Mouse (Mus musculus): ENCODE results near the gene Cdk17. TPM values are rescaled to one million over a fixed set of nuclear protein-coding genes. Genes with fewer than 3 reads are reported as not detected.

The Cdk17 gene
- total RNA-seq (2021), result 10 to 100 TPM; 37.5 to 38.0 TPM

DNA sequence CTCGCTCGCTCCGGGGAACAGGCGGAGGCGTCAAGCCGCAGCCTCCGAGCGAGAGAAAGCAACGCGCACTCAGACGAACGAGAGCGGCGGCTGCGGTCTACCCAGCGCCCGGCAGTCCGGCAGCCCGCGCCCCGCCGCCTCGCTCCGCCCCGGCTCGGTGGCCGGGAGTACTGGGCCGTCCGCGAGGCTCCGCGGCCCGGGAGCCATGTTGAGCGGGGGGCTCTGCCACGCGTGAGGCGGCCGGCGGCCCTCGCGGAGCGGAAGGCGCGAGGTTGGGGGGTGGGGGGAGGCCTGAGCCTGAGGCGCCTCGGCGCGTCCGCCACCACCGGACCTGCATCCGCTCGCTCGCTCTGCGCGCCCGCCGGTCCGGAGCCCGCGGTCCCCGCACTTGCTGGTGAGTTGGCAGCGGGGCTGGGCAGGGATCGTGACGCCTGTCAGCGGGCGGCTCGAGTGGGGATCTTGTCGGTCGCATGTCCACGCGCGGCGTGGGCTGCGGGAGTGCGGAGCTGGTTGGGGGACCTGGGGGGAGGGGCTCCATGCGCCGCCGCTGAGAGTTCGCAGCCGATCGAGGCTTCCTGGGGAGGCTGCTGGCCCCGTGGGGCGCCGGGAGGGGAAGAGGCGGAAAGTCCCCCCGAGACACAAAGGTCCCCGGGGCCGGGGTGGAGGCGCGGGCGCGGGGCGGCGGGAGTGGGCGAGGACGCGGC lies at the start of gene Cdk17:
Cdk17 (plus strand) TSS at position 69 of the 704 bp plus-strand sequence.
- DNase-seq, result peak; percentile 77

DNA sequence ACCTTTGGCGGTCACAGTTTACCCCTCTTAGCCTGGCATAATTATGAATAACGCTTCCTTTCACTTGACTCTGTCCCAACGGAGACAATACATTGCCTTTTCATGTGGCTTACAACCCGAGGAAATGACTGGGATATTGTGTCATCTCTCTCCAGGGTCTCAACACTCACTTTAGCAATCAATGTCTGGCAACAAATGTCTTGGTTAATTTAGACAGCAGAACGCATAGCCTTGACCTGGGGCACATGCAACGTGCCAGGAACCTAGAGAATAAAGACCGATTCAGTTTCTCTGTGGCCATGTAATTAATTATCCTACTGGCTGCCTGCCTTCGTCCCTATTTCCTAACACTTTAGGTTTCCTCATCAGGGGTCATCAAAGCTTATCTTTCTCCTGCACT lies 49.3 kb upstream of the Cdk17 start:
- no peak for DNase-seq

DNA sequence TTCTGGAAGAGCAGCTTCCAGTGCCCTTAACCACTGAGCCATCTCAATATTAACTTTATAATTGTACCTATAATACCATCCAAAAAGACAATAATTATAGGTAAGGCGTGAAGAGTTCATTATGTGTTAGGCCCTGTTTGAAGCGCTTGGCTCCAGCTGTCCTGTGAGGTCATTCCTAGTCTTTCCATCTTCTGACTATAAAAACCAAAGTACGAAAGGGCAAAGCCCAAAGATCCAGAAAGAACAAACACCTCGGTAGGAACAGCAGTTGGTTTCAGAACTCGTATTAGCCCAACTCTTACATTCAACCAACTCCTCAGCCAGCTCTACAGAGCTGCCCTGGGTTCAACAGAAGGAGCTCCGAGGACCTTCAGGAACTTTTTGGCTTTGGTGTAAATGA lies 48.7 kb upstream of the Cdk17 start:
- no peak for DNase-seq

GRCm38 (mm10) chr10:93113968-93114367 lies 46.7 kb upstream of the Cdk17 start:
- no peak for DNase-seq

GRCm38 (mm10) chr10:93114782-93115181 lies 45.9 kb upstream of the Cdk17 start:
- no peak for DNase-seq

DNA sequence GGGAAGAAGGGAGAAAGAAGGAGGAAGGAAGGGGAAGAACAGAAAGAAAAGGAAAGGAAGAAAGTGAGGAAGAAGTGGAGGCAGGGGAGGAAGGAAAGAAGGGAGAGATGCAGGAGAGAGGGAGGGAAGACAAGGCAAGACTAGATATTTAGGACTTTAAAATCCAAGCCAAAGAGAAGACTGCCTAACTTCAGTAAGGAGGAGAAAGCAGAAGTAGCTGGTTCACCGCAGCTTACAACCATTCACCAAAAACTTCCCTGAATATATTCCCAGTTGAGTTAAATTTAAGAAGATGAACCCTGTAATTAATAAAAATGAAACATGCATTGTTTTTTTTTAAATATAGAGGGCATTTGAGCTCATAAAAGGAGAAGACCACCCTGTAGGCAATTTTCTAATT lies 44.9 kb upstream of the Cdk17 start:
- no peak for DNase-seq

- no peak for DNase-seq
Observed at GRCm38 (mm10) chr10:93116636-93117035, 44.0 kb upstream of the Cdk17 start.

DNA sequence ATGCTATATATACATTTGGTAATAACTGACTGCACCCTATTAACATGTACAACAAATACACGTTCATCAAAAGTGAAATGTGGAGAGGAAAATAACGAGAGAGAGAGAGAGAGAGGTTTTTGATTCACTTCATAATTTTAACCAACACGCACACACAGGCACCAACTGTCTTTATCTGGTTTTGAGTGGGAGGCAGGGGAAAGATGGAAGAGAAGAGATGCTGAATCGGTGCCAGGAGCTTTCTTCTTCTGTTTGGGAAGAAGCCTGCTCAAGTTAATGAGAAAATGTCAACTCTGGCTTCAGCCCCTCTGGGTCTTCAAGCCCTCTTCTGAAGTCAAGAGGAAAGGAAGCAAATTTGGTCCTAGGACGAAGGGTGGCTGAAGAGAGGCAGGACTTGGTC lies 40.9 kb upstream of the Cdk17 start:
- no peak for DNase-seq

DNA sequence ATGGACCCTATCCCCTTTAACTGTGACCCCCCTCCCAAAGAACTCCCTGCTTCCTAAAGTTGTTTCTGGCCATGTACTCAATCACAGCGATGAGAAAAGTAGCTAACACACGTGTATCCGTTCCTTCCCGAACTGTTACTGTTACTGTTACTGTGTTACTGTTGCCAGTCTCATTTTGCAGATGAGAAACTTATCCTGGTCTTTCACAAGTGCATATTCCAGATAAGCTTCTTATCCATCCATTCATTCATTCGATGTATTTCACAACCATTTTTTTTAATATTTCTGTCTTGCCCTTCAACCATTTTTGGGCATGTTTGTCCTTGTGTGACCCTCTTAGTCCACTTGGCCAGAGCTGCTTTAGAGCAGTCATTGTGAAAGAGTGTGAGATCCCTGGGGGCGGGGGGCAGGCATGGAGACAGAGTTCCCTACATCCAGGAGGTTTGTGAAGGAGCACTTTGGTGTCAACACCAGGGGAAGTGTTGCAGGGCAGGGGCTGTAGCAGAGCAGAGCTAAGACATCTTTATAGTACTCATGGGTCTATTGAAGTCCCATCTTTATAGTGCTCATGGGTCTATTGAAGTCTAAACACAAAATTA lies 39.3 kb upstream of the Cdk17 start:
- no peak for DNase-seq

DNA sequence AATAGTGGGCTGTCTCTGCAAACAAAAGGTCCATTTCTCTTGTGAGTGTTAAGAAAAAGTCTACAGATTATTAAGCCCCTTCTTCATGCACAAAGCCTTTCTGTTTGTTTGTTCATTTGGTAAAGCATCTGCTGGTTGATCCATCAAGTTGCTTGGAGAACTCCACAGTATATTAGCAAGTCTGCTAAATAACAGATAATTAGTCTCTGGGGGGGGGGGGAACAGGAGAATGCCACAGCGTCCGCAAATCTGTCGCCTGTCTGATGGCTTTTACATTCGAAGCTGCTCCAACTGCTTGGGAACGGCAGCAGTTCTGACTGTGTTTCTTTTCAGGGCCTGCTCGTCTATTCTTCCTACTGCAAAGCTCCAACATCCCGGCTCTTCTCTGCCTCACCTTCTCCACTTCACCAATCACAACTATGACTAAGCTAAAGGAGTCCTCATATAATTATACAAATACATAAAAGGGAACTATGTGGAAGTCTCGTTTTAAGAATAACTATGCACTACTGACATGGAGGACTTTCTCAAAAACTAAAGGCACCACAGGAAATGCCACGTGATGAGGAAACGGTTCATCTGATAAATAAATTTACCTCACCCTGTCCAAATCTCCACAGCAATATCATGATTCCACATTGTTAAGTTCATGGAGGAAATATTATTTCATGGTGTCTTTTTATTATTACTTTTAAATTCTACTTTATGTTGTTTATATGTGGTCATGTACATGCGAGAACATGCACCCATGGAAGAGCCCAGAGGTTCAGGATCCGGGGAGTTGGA lies 38.1 kb upstream of the Cdk17 start:
- no peak for DNase-seq

GRCm38 (mm10) chr10:93123310-93123709 lies 37.4 kb upstream of the Cdk17 start:
- no peak for DNase-seq

- DNase-seq, result peak; percentile 68
Observed at GRCm38 (mm10) chr10:93123957-93124613, 36.6 kb upstream of the Cdk17 start.

DNA sequence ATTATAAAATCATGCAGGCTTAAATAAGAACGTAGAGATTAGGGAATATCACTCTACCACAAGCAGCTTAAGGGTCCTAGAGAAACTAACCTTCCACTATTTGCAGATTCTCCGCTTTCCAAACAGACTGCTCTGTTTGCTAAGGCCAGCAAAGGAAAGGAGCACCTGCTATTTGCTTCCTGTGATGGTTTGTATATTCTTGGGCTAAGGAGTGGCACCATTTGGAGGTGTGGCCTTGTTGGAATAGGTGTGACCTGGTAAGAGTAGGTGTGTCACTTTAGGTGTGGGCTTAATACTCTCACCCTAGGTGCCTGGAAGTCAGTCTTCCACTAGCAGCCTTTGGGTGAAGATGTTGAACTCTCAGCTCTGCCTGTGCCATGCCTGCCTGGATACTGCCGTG lies 34.6 kb upstream of the Cdk17 start:
- no peak for DNase-seq

DNA sequence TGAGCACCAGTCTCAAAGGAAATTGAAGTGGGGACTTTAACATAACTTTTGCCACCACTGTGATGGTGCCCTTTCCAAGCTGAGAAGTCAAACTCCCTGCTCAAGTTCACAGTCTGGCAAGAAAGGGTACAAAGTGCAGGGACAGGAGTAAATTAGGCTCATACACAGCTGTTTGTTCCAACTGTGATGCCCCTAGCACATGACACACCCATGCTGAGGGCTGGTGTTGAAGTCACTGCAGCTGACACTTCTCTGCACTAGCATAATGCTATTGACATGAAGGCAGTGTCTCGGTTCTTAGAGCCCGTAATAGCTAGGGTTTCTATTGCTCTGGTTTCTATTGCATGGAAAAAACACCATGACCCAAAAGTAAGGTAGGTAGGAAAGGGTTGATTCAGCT lies 32.1 kb upstream of the Cdk17 start:
- no peak for DNase-seq

DNA sequence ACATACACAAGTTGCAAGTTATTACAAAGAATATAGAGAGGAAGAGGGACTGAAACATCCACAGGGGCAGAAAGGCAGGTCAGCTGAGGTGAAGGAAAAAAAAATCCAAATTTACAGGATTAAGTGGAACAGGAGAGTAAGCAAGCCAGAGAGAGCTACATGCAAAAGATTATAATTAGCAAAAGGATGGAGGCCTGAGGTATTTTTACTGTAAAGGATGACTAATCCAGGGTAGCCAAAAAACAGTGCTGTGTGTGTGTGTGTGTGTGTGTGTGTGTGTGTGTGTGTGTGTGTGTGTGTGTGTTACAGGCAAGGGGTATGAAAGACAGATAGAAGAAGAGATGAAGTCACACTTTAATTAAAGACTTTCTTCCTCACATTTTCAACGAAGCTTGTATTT lies 31.3 kb upstream of the Cdk17 start:
- DNase-seq, result no peak

GRCm38 (mm10) chr10:93129904-93130455 lies 30.7 kb upstream of the Cdk17 start:
- no peak for DNase-seq

GRCm38 (mm10) chr10:93130456-93130940 lies 30.2 kb upstream of the Cdk17 start:
- DNase-seq, result no peak

- DNase-seq, result no peak
Observed at GRCm38 (mm10) chr10:93131865-93132566, 28.7 kb upstream of the Cdk17 start.

GRCm38 (mm10) chr10:93138730-93139129 lies 21.9 kb upstream of the Cdk17 start:
- DNase-seq, result no peak

DNA sequence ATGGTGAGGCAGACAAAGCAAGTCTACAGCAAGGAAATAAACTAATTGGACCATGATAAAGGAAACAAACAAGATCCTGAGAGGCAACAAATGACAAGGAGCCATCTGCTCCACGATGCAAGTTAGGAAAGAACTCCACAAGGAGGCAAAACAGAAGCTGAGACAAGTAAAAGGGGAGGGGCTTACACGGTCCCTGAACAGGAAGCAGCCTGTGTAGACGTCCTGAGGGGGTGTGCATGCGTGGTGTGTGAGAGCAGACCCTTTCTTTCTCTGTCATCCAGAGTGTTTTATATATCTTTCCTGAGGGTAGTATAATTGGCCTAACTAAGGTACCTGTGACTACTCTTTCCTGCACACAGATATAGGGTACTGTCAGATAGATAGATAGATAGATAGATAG lies 19.9 kb upstream of the Cdk17 start:
- DNase-seq, result no peak

- DNase-seq, result no peak
Observed at GRCm38 (mm10) chr10:93142600-93143284, 17.9 kb upstream of the Cdk17 start.

All from heart, postnatal 4 days (tissue).